Mouse (Mus musculus): ENCODE results near the gene Ano1.
A peak's percentile ranks its signal among the peaks of the same experiment; 100 is the strongest.

Gene Ano1

DNA sequence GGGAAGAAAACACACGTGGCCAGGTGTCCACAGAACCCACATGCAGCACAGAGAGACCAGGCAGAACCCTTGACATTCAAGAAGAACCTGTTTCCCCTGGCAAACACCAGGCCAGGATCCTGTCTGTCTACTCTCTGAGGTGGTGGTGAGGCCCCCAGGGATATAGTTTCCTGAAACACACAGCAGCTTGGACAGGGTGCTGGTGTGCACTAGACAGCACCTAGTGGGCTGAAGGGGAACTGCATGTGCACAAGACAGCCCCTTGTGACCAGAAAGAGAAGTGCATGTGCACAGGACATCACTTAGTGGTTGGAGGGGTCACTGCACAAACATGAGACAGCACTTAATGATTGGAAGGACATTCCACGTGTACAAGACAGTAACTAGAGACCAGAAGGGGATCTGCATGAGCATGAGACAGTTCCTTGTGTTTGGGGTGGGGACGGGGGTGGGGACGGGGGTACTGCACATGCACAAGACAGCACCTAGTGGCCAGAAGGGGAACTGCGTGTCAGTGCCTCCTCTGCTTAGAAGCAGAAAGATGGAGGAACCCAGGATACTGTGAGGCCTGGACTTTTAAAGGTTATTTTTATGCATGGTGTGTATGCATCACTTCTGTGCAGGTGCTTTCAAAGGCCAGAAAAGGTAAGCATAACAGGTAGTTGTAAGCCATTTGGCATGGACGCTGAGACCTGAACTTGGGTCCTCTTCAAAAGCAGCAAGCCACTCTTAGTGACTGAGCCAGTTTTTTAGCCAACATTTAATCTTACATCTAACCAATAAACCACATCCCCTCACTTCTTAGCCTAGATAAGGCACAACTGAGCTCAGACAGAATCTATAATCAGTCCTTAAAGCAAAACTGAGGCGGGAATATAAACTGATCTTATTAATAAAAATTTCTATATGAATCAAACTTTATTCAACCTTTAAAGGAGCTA, 54.7 kb downstream of the Ano1 start:
- peak; percentile 71 for DNase-seq (ENCODE audit: low spot score)

DNA sequence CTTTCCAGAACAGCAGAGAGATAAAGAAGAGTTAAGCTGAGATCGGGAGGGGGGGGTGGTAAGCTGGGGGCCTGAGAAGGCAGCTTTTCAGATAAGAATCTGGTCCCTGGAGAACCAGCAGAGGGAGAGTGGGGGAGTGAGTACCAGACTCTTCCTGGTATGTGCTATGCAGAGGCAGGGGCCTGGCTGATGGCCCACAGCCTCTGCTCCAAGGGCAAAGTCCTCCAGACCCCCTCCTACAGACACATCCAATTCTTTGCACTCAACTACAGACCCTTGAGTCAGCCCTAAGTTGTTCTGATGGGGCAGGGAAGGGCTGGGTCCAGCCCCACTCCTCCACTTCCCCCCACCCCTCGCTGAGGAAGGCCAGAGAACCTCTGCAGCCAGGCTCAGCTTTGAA, 61.9 kb downstream of the Ano1 start:
- no peak for DNase-seq (ENCODE audit: low spot score)

DNA sequence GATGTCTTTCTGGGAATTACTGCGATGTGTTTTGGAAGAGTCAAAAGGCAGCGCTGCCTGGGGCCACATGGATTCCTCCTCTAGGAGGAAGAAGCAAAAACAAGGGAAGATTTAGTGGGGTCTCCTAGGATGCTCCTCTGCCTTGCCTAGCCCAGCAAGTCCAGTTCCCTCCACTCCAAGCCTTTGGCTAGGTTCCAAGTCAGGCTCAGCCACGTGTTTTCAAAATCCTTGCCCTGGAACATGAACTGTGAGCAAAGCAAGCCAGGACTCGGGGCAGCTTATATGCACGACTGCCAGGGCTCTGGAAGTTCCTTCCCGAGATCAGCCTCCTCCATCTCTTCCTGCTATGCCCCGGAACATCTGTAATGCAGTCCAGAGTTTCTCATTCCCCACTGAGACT, 62.6 kb downstream of the Ano1 start:
- DNase-seq (ENCODE audit: low spot score): no peak

DNA sequence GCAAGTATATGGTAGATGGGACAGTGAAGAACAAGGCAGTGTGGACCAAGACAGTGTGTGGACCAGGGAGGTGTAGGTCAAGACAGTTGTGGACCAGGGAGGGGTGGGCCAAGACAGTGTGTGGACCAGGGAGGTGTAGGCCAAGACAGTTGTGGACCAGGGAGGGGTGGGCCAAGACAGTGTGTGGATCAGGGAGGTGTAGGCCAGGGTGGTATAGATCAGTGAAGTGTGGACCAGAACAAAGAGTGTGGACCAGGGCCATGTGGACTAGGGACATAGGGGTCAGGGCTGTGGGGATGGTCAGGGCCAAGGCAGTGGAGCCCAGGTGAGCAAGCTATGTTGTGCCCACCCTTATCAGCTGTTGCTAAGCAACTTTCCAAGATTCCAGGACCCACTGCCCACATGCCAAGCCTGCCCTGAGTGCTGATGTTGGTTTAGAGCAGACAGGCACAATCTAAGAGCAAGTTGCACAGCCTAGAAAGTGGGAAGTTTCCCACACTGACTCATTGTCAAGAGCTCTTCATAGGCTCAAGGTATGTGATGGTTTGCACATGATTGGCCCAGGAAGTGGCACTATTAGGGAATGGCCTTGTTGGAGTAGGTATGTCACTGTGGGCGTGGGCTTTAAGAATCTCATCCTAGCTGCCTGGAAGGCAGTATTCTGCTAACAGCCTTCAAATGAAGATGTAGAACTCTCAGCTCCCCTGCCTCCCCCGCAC, 64.0 kb downstream of the Ano1 start:
- no peak for DNase-seq (ENCODE audit: low spot score)

DNA sequence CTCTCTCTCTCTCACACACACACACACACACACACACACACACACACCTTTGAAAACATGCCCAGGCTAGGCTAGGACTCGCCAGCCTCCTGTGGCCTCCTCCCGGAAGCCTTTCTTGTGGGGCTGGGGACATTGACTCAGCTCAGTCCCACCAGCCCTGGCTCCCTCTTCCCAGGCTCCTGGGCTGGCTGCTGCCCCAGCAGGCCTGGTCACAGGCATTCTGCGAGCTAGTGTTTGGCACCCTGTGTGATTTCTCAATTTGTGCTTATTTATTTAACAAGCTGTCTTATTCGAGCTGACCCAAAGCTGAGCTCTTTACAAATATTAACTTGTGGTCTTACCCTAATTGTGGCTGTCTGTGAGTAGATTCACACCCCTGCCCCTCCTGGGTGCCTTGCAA, 66.8 kb downstream of the Ano1 start:
- DNase-seq (ENCODE audit: low spot score): no peak

DNA sequence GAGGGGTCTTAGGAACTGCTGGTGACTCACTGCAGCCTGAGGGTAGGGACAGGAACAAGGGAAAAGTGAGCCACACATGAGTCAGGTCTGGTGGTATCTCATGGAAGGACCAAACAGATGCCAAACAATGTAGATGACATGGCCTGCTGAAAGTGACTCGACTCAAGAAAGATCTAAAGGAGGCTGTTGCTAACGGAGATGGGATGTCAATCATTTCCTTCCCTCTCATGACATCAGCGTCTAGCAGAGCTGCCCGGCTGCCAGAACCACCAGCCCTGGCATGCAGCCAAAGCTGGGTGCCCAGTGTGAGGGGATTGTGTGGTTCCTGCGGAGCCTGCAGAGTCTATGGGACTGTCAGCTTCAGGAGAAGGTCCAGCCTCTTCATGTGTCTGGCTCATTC, 67.3 kb downstream of the Ano1 start:
- DNase-seq (ENCODE audit: low spot score): peak; percentile 57

DNA sequence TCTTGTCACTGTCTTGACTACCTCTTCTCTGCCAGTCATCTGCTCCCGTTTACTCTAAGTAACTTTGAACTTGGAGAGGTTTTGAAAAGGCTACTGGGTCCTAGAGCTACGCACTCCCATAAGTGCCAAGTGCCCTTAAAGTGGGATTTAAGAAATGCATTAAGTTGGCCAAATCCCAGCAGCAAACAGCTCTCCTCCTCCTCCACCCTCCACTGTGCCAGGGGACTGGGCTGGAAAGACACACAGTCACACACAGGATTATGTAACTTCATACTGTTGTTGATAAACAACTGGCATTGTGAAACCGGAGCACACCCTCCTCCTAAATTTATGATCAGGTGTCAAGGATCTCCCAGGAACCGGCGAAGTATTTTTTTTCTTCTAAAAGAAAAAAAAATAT, 71.7 kb downstream of the Ano1 start:
- no peak for DNase-seq (ENCODE audit: low spot score)

DNA sequence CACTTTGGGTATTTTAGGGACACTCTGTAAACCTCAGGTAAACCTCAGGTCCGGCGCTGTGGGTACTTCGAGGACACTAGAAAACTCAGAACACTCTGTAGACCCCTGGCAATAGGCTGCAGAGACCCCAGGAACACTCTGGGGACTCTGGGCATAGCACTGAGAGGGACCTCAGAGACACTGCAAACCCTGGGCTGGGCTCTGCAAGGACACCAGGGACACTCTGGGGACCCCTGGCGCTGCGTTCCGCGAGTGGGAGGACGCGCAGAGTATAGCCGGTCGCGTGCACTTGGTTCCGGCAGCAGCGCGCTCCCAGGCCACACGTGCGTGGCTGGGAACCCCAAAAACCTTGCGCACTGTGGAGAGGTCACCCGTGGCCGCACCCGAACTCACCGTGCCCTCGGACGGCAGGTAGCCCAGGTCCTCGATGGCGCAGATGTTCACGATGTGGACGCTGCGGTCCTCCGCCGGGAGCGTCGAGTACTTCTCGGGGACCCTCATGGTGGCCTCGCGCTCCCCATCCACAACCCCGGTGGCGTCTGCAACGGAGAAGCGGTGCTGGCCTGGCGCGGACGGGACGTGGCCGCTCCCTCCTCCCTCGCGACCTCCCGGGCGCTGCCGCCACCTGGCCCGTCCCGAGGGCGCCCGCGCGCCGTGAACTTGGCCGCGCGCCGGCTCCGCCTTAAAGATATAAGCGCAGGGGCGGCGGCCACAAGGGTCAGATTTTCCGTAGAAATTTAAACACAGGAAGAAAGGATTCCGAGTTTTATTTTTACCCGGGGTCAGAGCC, 73.3 kb downstream of the Ano1 start:
- DNase-seq (ENCODE audit: low spot score): peak; percentile 68

DNA sequence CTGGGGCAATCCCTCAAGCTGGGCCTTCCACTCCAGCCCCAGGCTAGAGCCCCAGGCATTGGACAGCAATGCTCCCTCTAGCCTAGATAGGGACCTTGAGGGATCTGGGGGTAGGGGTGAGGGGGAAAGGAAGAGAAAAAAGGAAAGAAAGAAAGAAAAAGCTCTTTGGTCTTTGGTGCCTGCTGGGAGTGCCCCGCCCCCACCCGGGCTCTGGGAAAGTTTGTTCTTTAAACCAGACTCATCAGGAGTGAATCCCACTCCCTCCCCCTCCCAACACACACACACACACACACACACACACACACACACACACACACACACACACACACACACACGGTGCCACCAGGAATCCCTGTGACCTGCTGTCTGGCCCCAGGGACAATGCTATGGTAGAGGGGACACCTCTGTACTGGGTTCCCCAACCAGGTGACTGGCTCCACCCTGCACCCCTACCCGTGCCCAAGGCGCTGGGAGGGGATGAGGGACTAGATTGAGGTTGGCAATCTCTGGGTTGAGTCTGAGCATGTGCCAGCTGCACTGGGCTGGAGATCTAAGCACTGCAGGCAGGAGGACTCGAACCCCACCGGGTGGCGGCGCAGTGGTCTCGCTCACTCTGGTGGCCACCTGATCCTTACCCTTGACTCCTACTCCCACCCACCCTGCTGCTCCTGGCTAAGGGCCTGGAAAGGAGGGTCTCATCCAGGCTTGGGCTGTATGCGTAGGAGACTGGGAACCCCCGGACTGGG, 74.3 kb downstream of the Ano1 start:
- peak; percentile 57 for DNase-seq (ENCODE audit: low spot score)

DNA sequence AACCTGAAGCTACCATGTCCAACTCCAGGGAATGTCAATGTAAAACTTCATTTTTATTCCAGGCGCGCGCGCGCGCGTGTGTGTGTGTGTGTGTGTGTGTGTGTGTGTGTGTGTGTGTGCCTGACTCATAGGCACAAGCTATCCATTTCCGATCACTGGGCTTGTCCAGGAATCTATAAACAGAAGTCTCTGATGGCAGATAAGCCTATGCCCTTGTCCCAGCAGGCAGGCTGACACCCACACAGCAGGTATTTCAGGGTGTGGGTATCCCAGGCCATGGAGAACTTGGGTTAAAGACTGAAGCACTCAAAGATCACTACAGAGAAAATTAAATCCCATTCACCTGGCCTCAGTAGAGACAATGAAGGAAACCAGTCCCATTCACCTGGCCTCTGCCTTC, 76.1 kb downstream of the Ano1 start:
- peak; percentile 63 for DNase-seq (ENCODE audit: low spot score)

DNA sequence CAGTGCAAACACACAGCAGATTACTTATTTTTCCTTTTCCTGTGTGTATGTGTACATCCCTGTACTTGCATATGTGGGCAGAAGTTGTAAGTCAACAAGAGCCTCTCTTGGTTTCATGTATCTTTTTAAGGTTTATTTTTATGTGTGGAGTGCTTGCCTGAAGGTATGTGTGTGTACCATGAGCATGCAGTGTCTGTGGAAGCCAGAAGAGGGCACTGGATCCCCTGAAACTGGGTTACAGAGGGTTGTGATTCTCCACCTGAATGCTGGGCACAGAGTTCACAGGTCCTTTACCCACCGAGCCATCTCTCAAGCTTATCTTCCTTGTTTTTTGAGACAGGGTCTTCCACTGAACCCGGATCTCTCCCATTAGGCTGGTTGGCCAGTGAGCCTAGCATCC, 81.9 kb downstream of the Ano1 start:
- DNase-seq (ENCODE audit: low spot score): no peak

DNA sequence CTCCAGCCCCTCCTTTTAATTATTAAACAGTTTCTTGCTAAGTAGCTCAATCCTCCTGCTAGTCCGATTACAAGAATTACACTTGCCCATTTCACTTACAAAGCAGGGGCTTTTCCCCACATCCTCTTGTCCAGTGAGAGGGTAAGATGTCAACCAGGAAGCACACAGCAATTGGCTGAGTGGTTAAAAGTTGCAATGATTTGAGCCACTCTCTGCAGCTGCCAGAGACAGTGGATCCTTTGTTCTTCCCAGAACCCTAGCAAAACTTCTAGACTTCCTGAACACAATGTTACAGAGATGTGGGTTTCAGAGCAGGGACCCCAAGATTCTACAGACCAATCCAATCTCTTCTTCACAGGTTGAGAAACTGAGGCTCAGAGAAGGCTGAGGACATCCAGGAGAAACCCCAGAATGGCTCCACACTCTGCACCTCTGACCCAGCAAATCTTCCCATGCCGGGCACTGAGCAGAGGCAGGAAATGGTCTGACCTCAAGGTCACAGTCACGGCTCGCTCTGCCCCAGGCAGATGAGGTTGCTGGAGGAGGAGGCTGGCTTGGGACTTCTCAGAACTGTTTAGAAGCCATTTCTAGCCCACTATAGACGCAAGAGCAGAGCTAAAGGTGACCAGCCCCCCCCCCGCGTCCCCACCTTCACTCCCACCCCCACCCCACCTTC, 83.0 kb downstream of the Ano1 start:
- DNase-seq (ENCODE audit: low spot score): no peak

DNA sequence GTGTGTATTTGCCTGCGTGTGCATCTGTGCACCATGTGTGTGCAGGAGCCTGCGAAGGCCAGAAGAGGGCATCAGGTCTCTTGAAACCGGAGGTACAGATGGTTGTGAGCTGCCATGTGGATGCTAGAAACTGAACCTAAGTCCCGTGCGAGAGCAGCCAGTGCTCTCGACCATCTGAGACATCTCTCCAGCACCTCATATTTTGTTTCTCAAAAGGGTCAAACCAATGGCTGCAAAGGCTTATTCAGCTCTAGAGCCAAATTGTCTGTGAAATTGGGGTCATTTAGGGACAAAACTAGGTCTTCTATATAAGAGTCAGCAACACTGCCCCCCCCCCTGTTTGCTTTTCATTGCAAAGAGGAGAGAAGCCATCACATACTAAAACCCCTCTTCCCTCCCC, 84.7 kb downstream of the Ano1 start:
- DNase-seq (ENCODE audit: low spot score): no peak

DNA sequence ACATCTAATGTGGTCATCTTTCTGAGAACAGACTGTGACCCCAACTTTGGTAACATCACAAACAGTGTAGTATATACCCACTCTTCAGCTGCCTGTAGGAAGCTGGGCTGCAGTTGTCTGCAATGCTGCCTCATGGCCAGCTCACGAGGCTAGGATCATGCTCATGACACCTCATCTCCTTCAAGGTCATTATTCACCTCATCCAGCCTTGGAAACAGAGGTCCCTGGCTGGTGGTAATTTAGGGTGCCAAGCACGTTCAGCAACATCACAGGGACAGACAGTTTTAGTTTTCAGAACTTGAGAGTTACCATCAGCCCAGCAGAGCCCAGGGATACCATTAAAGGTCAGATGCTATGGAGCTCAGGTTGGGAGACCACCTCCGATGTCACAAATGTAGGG, 86.2 kb downstream of the Ano1 start:
- DNase-seq (ENCODE audit: low spot score): no peak

DNA sequence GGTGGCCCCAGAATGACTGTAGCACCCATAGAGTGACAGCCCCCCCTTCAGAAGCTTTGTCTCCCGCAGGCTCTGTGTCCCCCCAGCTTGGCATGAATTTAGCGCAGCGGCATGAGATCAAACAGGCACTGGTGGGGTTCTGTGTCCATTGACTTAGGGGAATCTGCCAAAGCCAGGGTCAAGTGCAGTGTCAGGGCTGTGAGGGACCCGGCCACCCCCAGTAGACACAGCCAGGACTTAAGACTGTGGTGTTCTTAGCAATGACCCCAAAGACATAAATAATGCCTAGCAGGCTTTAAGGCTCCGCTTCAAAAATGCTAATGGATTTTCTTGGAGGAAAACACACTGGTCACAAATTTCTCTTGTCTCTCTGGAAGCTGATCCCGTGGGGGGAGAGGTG, 88.2 kb downstream of the Ano1 start:
- DNase-seq (ENCODE audit: low spot score): no peak

DNA sequence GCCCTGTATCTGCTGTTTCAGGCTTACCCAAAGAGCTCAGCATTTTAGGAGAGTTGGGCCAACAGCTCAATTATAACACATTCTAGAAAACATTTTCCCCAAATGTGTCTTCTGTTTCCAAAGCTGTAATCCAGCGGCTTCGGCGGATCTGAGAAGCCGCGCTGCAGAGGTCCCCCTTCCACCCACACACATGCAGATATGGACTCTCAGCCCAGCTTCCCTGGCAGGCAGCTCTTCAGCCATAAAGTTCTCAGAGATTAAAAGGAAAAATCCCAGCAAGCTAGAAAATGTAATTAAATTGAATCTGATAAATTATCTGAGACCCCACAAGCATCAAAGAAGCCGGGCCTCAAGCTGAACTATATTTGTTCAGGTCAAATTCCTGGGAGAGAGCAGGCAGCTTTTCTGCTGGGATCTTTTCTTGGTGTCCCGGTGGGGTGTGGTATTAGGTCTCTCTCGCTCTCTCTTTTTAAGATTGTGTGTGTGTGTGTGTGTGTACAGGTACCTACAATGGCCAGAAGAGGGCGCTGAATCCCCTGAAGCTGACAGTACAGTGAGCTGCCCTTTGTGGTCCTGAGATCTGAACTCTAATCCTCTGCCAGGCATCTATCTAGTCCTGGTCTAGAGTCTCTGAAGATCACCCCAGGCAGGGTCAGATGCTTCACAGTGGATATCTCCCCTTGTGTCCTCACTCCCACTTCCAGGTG, 95.4 kb downstream of the Ano1 start:
- DNase-seq (ENCODE audit: low spot score): no peak

DNA sequence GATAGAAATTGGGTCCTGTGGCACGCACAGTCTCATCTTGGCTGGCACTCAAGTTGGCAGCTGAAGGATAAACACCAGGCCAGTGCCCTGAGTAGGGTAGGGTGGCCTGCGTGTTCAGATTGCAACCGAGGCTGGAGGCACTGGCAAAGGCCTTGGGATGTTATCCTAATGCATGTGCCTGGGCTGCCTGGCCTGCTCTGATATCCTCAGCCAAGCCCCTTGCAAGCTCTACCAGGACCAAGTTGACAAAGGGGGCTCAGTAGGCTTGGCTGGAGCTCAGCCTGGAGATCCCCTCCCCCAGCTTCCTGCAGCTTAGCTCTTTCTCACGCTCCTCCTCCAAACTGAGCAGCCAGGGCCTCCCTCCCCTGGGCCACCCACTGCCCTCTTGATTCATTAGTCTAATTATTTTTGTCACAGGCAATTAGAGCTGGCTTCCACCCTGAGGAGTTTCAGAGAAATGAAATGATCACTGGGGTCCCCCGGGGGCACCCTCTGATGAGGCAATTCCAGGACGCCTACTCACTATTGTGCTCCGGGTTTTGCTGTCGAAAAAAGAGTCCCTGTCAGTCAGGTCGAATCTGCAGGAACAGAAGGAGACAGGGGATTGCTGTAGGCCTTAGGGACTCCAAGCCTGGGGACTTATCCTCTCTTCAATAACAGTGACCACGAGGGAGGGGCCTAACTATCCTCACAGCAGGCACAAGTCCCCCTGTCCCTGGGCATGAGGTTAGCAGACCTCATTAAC, 97.9 kb downstream of the Ano1 start:
- DNase-seq (ENCODE audit: low spot score): peak; percentile 52

DNA sequence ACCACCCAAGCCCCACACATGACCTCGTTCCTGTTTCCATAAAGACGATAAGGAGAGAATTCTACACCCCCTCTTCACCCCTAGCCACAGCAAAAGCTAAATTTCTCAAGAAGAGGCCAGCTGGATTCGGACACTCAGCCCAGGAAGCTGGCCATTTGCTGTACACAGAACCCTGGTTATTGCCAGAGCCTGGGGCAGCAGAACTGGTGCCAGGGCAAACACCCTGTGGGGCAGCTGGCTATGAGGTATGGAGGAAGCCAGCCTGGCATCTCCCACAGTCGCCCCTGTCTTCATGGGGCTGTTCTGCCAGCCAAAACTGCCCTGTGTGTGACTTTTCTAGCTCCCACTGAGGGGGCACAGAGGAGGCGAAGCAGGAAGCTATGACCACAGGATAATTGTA, 104.2 kb downstream of the Ano1 start:
- DNase-seq (ENCODE audit: low spot score): no peak

DNA sequence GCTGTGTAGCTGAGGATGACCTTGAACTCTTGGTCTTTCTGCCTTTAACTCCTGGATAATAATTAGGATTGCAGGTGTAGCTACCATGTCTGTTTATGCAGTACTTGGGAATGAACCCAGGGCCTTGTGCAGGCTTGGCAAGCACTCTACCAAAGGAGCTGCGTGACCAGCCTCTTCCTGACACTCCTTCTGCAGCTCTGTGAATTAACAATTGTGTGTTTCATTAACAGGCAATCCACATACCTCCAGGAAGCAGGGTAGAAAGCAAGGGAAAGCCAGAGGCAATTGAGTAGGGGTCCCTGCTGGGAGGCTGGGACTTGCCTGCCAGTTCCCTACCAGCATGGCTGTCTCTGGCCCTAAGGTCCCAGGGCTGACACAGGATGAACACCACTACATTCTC, 111.0 kb downstream of the Ano1 start:
- no peak for DNase-seq (ENCODE audit: low spot score)

DNA sequence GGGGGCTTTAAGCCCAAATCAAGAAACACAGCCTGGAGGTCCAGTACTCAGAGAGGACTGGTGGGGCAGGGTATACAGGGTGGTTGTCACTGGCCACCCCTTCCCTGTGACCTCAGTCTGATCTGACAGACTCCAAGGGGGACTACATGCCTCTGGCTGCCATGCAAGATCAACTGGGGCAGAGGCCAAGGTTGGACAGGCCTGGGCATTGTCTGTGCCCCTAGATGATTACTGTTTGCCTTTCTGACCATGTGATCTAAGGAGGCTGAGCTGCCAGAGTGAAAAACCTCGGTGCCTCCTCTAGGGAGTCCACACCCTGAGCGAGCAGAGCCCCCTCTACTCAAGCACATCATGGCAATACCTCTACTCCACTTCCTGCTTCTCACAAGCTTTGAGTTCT, 115.8 kb downstream of the Ano1 start:
- DNase-seq (ENCODE audit: low spot score): peak; percentile 43

Data from urinary bladder, postnatal 14 days (tissue).